Mouse (Mus musculus): ENCODE measurements around the gene Fahd1.
A peak's percentile ranks its signal among the peaks of the same experiment; 100 is the strongest.

Fahd1 gene

DNA sequence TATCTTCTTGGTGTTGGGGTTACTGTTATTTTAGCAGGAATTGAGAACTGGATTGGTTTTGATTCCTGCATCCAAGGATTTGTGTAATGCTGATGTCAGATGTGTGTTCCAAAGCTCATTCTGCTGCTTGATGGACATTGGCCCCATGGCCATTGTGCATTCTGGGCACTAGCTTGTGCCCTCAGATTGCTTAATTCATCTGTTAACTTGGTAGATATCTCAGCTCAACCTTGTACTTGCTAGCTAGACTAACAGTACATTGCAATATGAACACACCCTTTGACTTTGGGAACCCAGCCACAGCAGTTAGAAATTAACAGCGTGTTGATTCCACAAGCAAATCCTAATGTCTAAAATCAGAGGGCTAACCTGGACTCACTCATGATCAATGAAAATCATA is 2.8 kb downstream of the Fahd1 start:
- DNase-seq (ENCODE audit: low spot score in 2 of 2): no peak

- DNase-seq (ENCODE audit: low spot score in 2 of 2): no peak
These were observed 5.6 kb downstream of the Fahd1 start for GRCm38 (mm10) chr17:24844525-24844924.

- DNase-seq (ENCODE audit: low spot score in 2 of 2): peak; percentile 45 to 64
These were observed 7.5 kb downstream of the Fahd1 start for GRCm38 (mm10) chr17:24842631-24843030.

GRCm38 (mm10) chr17:24841133-24841532 is 9.0 kb downstream of the Fahd1 start:
- peak; percentile 44 to 73 for DNase-seq (ENCODE audit: low spot score in 2 of 2)

GRCm38 (mm10) chr17:24840341-24840740 is 9.8 kb downstream of the Fahd1 start:
- DNase-seq (ENCODE audit: low spot score in 2 of 2): no peak

- no peak for DNase-seq (ENCODE audit: low spot score in 2 of 2)
These were observed 10.3 kb downstream of the Fahd1 start, which contains the start of gene Hagh for GRCm38 (mm10) chr17:24839842-24840241. TSS of gene Hagh (plus strand) at chr17:24840143.

DNA sequence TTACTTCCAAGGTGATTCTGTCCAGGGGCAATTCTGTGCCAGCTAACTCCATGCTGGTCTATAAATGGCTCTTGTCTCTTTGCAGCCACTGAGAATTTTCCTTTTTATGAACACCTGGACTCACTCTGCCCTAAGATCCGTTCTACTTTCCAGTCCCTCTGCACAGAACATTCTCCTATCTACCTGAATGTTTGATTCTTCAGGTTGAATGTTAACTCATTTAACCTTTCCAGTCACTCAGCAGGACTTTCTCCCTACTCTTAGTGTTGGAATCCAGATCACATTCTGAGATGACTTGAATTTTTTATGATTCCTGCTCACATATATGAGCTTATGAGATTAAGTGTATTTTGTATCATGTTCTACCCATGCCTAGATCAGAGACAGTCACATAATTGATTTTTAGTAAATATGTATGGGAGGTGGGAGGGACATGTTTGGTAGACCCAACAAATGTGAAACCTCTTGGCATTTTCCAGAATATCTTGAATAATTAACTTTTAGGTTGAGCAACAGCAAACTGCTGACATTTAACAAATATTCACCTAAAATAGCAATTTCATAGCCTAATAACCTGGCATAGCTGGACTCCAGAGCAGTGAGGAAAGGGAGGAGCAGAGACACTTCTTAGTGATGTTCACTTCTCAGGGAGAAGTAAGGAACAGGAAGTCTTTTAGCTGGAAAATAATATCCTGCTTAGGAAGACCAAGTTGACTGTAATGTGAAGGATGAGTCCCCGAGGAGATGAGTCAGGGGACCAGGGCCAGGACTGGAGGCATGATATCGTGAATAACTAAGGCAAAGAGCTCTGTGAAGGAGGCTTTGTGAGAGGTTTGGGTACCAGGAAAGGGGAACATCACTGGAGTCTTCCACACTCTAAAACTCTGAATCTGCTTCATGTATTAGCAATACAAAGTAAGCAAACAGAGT is 28.5 kb downstream of the Fahd1 start:
- DNase-seq (ENCODE audit: low spot score in 2 of 2): no peak

- no peak for DNase-seq (ENCODE audit: low spot score in 2 of 2)
These were observed 30.7 kb downstream of the Fahd1 start for GRCm38 (mm10) chr17:24819469-24819868.

DNA sequence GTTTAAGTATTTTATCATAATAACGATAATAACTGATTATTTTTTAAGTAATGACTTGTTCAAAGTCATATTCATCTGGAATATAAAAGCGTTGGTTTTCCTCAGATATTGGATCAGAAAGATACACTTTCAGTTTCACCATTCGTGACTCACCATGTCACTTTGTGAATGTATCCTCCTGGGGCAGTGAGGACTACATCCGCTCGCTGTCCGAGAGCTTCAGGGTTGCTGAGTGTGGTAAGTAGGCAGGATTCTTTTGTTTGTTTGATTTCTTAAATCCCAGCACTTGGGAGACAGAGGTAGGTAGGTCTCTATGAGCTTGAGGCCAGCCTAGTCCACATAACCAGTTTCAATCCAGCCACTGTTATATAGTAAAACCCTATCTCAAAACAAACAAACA is 32.0 kb downstream of the Fahd1 start:
- DNase-seq (ENCODE audit: low spot score in 2 of 2): no peak

DNA sequence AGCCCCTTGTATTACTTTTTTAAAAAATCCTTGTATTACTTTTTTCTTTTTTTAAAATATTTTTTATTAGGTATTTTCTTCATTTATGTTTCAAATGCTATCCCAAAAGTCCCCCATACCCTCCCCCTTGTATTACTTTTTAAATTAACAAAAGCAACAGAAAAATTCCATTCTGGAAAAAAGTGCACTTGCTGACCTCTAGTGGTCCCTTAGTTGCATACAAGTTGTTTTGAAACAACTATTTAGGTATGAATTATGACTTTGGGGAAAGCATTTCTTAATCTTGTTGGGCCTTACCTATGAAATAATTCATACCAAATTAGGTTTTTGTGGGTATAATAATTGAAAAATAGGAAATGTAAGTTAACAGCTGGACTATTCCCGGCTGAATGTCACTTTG is 32.7 kb downstream of the Fahd1 start:
- no peak for DNase-seq (ENCODE audit: low spot score in 2 of 2)

DNA sequence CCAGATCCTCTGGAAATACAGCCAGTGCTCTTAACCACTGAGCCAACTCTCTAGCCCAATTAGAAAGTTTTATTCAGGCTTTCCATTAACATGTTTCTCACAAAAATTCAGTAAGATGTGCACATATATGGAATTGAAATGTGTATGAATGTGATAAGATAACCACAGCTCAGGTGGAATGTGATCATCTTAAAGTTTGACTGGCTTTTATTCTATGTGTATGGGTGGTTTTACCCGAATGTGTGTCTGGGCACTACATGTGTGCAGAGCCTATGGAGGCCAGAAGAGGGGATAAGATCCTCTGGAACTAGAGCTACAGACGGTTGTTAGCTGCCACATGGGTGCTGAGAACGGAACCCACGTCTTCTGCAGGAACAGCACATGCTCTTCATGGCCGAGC is 34.9 kb downstream of the Fahd1 start:
- no peak for DNase-seq (ENCODE audit: low spot score in 2 of 2)

DNA sequence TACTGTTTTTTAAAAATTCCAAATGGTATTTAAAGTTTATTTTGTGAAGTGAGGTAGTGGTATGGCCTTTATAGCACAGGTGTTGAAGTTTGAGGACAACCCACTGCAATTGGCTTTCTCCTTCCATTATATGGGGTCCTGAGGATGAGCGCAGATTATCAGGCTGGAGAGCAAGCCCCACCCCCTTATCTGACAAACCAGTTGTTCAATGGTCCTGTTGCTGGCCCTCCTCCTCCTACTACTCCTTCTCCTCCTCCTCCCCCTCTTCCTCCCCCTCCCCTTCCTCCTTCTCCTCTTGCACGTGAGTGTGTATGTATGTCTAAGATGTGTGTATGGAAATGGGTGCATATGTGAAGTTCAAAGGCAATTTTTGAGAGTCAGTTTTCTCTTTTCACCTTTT is 37.9 kb downstream of the Fahd1 start:
- no peak for DNase-seq (ENCODE audit: low spot score in 2 of 2)

- no peak for DNase-seq (ENCODE audit: low spot score in 2 of 2)
These were observed 39.0 kb downstream of the Fahd1 start for GRCm38 (mm10) chr17:24811211-24811610.

DNA sequence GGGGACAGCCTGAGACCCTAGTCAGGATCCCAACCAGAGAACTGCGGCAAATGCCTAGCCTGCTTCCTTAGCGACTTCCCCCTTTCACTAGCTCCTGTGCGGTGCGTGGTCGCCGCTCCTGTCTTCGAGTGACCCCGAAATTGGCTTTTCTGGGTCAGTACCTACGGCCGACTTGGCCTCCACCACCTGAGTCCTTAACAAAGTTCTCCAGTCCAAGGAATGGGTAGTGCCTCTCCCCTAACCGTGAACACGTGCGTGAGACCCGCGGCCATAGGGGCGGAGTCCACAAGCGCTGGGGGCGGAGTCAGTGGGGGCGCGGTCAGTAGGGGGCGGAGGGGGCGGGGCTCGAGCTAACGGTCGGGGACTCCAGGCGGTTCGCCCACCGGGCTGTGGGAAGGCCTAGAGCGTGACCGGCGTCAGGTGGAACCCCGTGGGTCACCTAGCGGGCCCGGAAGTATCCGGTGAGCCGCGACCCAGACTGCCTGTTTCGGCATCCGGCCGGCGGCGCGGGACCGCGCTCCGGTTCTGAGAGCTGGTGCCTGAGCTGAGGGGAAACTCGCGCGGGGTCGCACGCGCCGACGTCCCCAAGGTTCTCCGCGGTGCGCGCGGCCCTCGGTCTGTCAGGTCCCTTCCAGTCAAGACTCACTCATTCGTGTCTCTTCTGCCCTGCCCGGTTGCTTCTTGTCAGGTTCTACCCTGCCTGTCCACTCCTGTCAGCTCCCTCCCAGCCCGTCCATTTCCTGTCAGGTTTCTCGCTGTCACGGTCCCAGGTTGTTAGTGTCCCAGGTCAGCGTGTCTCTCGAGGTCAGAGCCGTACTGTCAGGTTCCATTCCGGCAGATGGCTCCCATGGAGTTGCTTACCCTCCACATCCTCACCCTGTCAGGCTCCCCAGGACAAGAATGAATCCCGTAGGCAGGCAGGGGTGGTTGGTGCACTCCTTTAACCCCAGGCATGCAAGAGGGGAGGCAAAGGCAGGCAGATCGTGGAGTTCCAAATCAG is 45.9 kb downstream of the Fahd1 start, which contains the start of gene Meiob:
Gene Meiob (plus strand): TSS at position 338 of the 1,000 bp plus-strand sequence.
- DNase-seq (ENCODE audit: low spot score in 2 of 2): peak; percentile 80 to 90

- DNase-seq (ENCODE audit: low spot score in 2 of 2): no peak
These were observed 49.6 kb downstream of the Fahd1 start for GRCm38 (mm10) chr17:24800524-24800923.

DNA sequence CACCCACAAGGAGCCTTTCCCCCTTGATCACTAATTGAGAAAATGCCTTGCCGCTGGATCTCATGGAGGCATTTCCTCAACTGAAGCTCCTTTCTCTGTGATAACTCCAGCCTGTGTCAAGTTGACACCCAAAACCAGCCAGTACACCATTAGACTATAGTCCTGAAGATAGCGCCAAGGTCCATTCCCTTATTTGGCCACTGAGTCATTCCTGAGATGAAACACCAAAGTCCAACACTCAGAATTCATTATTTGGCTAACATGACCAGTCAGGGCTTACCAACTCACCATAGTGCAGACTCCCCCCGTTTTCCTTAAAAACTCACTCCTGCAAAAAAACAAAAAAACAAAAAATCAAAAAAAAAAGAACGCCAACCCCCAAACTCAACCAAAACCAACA is 50.7 kb downstream of the Fahd1 start:
- no peak for DNase-seq (ENCODE audit: low spot score in 2 of 2)
